Mouse (Mus musculus) lung, postnatal 25 days (tissue): ENCODE data around the gene Gpr155.
A peak's percentile ranks its signal among the peaks of the same experiment; 100 is the strongest.

Experiments
- DNase-seq: peaks from one replicate; pipeline ENCODE4 v3.0.0; 2022; ENCODE audit warnings: low spot score

Gene Gpr155

GRCm38 (mm10) chr2:73386356-73387046 is at the start of gene Gpr155:
Gene Gpr155 (minus strand): TSS chr2:73386572.
- peak; percentile 100 for DNase-seq

- no peak for DNase-seq
Measured at GRCm38 (mm10) chr2:73435847-73436246, 49.5 kb upstream of the Gpr155 start.

GRCm38 (mm10) chr2:73431959-73432396 is 45.6 kb upstream of the Gpr155 start:
- DNase-seq, result no peak

- DNase-seq, result no peak
Measured at GRCm38 (mm10) chr2:73428803-73429468, 42.6 kb upstream of the Gpr155 start.

- DNase-seq, result peak; percentile 66
Measured at GRCm38 (mm10) chr2:73427293-73427692, 40.9 kb upstream of the Gpr155 start.

- DNase-seq, result peak; percentile 50
Measured at GRCm38 (mm10) chr2:73425822-73426221, 39.5 kb upstream of the Gpr155 start.

GRCm38 (mm10) chr2:73419730-73420129 is 33.4 kb upstream of the Gpr155 start:
- no peak for DNase-seq

GRCm38 (mm10) chr2:73419285-73419684 is 32.9 kb upstream of the Gpr155 start:
- peak; percentile 43 for DNase-seq

- DNase-seq, result no peak
Measured at GRCm38 (mm10) chr2:73415892-73416291, 29.5 kb upstream of the Gpr155 start.

GRCm38 (mm10) chr2:73410076-73410475 is 23.7 kb upstream of the Gpr155 start:
- no peak for DNase-seq

- DNase-seq, result peak; percentile 55
Measured at GRCm38 (mm10) chr2:73407662-73408061, 21.3 kb upstream of the Gpr155 start.

- no peak for DNase-seq
Measured at GRCm38 (mm10) chr2:73406336-73406915, 20.1 kb upstream of the Gpr155 start.

- no peak for DNase-seq
Measured at GRCm38 (mm10) chr2:73404980-73405379, 18.6 kb upstream of the Gpr155 start.

GRCm38 (mm10) chr2:73404442-73404841 is 18.1 kb upstream of the Gpr155 start:
- no peak for DNase-seq

GRCm38 (mm10) chr2:73403385-73404013 is 17.1 kb upstream of the Gpr155 start:
- DNase-seq, result no peak

- DNase-seq, result no peak
Measured at GRCm38 (mm10) chr2:73401689-73402088, 15.3 kb upstream of the Gpr155 start.

- DNase-seq, result no peak
Measured at GRCm38 (mm10) chr2:73397476-73397875, 11.1 kb upstream of the Gpr155 start.

GRCm38 (mm10) chr2:73396828-73397325 is 10.5 kb upstream of the Gpr155 start:
- peak; percentile 41 for DNase-seq

GRCm38 (mm10) chr2:73395516-73395915 is 9.1 kb upstream of the Gpr155 start:
- peak; percentile 56 for DNase-seq

- no peak for DNase-seq
Measured at GRCm38 (mm10) chr2:73394476-73394875, 8.1 kb upstream of the Gpr155 start.

GRCm38 (mm10) chr2:73392772-73393171 is 6.4 kb upstream of the Gpr155 start:
- no peak for DNase-seq

GRCm38 (mm10) chr2:73389951-73390350 is 3.6 kb upstream of the Gpr155 start:
- DNase-seq, result no peak

GRCm38 (mm10) chr2:73387806-73388205 is 1.4 kb upstream of the Gpr155 start:
- DNase-seq, result no peak
